Mouse (Mus musculus): ENCODE data around the gene Smtnl1. TPM values are rescaled to one million over a fixed set of nuclear protein-coding genes. Genes with fewer than 3 reads are reported as not detected.
A peak's percentile ranks its signal among the peaks of the same experiment; 100 is the strongest.

The Smtnl1 gene
- total RNA-seq, 1 experiment, result 4.9 TPM

DNA sequence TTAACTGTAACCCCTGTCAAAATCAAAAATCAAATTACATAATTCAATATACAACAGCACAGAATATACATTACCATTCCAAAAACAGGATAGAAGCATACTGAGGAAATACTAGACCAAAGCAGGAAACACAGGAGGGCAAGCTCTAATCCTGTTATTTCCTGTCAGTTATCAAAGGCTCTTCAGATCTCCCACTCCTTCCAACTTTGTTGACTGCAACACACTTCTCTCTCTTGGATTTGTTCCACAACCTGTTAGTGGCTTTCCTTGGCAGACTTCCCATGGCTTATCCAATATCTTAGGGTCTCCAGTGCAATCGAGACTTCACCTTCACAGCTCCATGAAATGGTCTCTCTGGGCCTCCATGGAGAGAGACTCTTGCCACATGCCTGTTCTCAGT is 22.8 kb upstream of the Smtnl1 start:
- no peak for TF ChIP-seq CHD2 (IDR thresholded peaks at IDR 0.05; ENCODE audit: low read depth, low read length)
- TF ChIP-seq ZNF384 (IDR thresholded peaks at IDR 0.05; ENCODE audit: low read depth, low read length), result no peak
- TF ChIP-seq MAFK (IDR thresholded peaks at IDR 0.05; ENCODE audit: insufficient read depth, low read depth, low read length), result no peak
- in situ Hi-C loops (cut with MboI; ENCODE audit: low sequenced_read_pairs in 2 of 2, unreplicated experiment in 2 of 2), result no loop called here

GRCm38 (mm10) chr2:84843654-84844053 is 21.2 kb upstream of the Smtnl1 start:
- Histone ChIP-seq H3K9ac (ENCODE audit: insufficient read depth, low read depth, low read length, poor library complexity, severe bottlenecking) (no peak overlapping the region), H3K9me3 (ENCODE audit: control insufficient read depth, insufficient read depth, low read depth, low read length) (no peaks in the 10 kb centered on the region), H3K4me3 (ENCODE audit: insufficient read depth in 1 of 2, low read depth in 1 of 2, low read length in 2 of 2, poor library complexity in 1 of 2, severe bottlenecking in 1 of 2) (no peak overlapping the region), H3K27ac (ENCODE audit: insufficient read depth, low read depth, low read length, poor library complexity, severe bottlenecking) (no peak overlapping the region), H3K36me3 (ENCODE audit: control insufficient read depth, insufficient read depth, low read length, poor library complexity, severe bottlenecking) (no peaks in the 10 kb centered on the region), H3K4me1 (ENCODE audit: control insufficient read depth in 2 of 2, insufficient read depth in 2 of 2, low read length in 2 of 2, poor library complexity in 1 of 2) (peaks cover 3 to 4% of the 10 kb centered on the region in 2 experiments; a peak in 3 of 4 replicates)
- TF ChIP-seq ZC3H11A (IDR thresholded peaks at IDR 0.05; ENCODE audit: borderline replicate concordance, low read depth, low read length), result no peak
- TF ChIP-seq ZNF384 (IDR thresholded peaks at IDR 0.05; ENCODE audit: low read depth, low read length), result no peak
- no peak for TF ChIP-seq HCFC1 (IDR thresholded peaks at IDR 0.05; ENCODE audit: borderline replicate concordance, insufficient read depth, low read length)
- TF ChIP-seq CHD2 (IDR thresholded peaks at IDR 0.05; ENCODE audit: low read depth, low read length), result no peak
- no peak for TF ChIP-seq MAFK (IDR thresholded peaks at IDR 0.05; ENCODE audit: insufficient read depth, low read depth, low read length)
- in situ Hi-C loops (cut with MboI; ENCODE audit: low sequenced_read_pairs in 2 of 2, unreplicated experiment in 2 of 2), result no loop called here
- DNase-seq (ENCODE audit: low read depth, low spot score), result no peak

More for the DNA sequence above, 22.8 kb upstream of the Smtnl1 start:
- no peak overlapping the region for H3K9ac ChIP-seq (ENCODE audit: insufficient read depth, low read depth, low read length, poor library complexity, severe bottlenecking)
- DNase-seq (ENCODE audit: low read depth, low spot score), result no peak
- no peaks in the 10 kb centered on the region; the same call in 1 of the 2 replicates for H3K36me3 ChIP-seq (ENCODE audit: control insufficient read depth, insufficient read depth, low read length, poor library complexity, severe bottlenecking)
- H3K4me3 ChIP-seq (ENCODE audit: insufficient read depth in 1 of 2, low read depth in 1 of 2, low read length in 2 of 2, poor library complexity in 1 of 2, severe bottlenecking in 1 of 2), result no peak overlapping the region
- peaks cover 0 to 4% of the 10 kb centered on the region in 2 experiments; a peak in 1 of 4 replicates for H3K4me1 ChIP-seq (ENCODE audit: control insufficient read depth in 2 of 2, insufficient read depth in 2 of 2, low read length in 2 of 2, poor library complexity in 1 of 2)
- H3K27ac ChIP-seq (ENCODE audit: insufficient read depth, low read depth, low read length, poor library complexity, severe bottlenecking), result no peak overlapping the region
- no peaks in the 10 kb centered on the region for H3K9me3 ChIP-seq (ENCODE audit: control insufficient read depth, insufficient read depth, low read depth, low read length)

GRCm38 (mm10) chr2:84841905-84842304 is 19.5 kb upstream of the Smtnl1 start:
- H3K4me1 ChIP-seq (ENCODE audit: control insufficient read depth in 2 of 2, insufficient read depth in 2 of 2, low read length in 2 of 2, poor library complexity in 1 of 2), result peaks cover 15 to 18% of the 10 kb centered on the region in 2 experiments; a peak in 3 of 4 replicates
- no peak overlapping the region for H3K27ac ChIP-seq (ENCODE audit: insufficient read depth, low read depth, low read length, poor library complexity, severe bottlenecking)

GRCm38 (mm10) chr2:84840748-84841563 is 18.5 kb upstream of the Smtnl1 start:
- DNase-seq (ENCODE audit: low read depth, low spot score), result no peak

More at GRCm38 (mm10) chr2:84841905-84842304, 19.5 kb upstream of the Smtnl1 start:
- no peak for TF ChIP-seq ZC3H11A (IDR thresholded peaks at IDR 0.05; ENCODE audit: borderline replicate concordance, low read depth, low read length)
- TF ChIP-seq CHD2 (IDR thresholded peaks at IDR 0.05; ENCODE audit: low read depth, low read length), result no peak
- no peak for TF ChIP-seq ZNF384 (IDR thresholded peaks at IDR 0.05; ENCODE audit: low read depth, low read length)
- TF ChIP-seq MAFK (IDR thresholded peaks at IDR 0.05; ENCODE audit: insufficient read depth, low read depth, low read length), result no peak
- Histone ChIP-seq H3K36me3 (ENCODE audit: control insufficient read depth, insufficient read depth, low read length, poor library complexity, severe bottlenecking) (no peaks in the 10 kb centered on the region), H3K9me3 (ENCODE audit: control insufficient read depth, insufficient read depth, low read depth, low read length) (no peaks in the 10 kb centered on the region), H3K4me3 (ENCODE audit: insufficient read depth in 1 of 2, low read depth in 1 of 2, low read length in 2 of 2, poor library complexity in 1 of 2, severe bottlenecking in 1 of 2) (no peak overlapping the region), H3K9ac (ENCODE audit: insufficient read depth, low read depth, low read length, poor library complexity, severe bottlenecking) (no peak overlapping the region)
- no peak for DNase-seq (ENCODE audit: low read depth, low spot score)
- in situ Hi-C loops (cut with MboI; ENCODE audit: low sequenced_read_pairs in 2 of 2, unreplicated experiment in 2 of 2), result no loop called here

More at GRCm38 (mm10) chr2:84840748-84841563, 18.5 kb upstream of the Smtnl1 start:
- Histone ChIP-seq H3K4me3 (ENCODE audit: insufficient read depth in 1 of 2, low read depth in 1 of 2, low read length in 2 of 2, poor library complexity in 1 of 2, severe bottlenecking in 1 of 2) (peak overlapping the region; percentile 78 to 87), H3K4me1 (ENCODE audit: control insufficient read depth in 2 of 2, insufficient read depth in 2 of 2, low read length in 2 of 2, poor library complexity in 1 of 2) (peaks cover 18 to 19% of the 10 kb centered on the region in 2 experiments; a peak in 3 of 4 replicates), H3K27ac (ENCODE audit: insufficient read depth, low read depth, low read length, poor library complexity, severe bottlenecking) (no peak overlapping the region), H3K36me3 (ENCODE audit: control insufficient read depth, insufficient read depth, low read length, poor library complexity, severe bottlenecking) (no peaks in the 10 kb centered on the region), H3K9me3 (ENCODE audit: control insufficient read depth, insufficient read depth, low read depth, low read length) (no peaks in the 10 kb centered on the region), H3K9ac (ENCODE audit: insufficient read depth, low read depth, low read length, poor library complexity, severe bottlenecking) (peak overlapping the region; percentile 81)
- TF ChIP-seq HCFC1 (IDR thresholded peaks at IDR 0.05; ENCODE audit: borderline replicate concordance, insufficient read depth, low read length) (no peak), CHD2 (IDR thresholded peaks at IDR 0.05; ENCODE audit: low read depth, low read length) (no peak), ZNF384 (IDR thresholded peaks at IDR 0.05; ENCODE audit: low read depth, low read length) (no peak), ZC3H11A (IDR thresholded peaks at IDR 0.05; ENCODE audit: borderline replicate concordance, low read depth, low read length) (no peak), MAFK (IDR thresholded peaks at IDR 0.05; ENCODE audit: insufficient read depth, low read depth, low read length) (no peak)
- in situ Hi-C loops (cut with MboI; ENCODE audit: low sequenced_read_pairs in 2 of 2, unreplicated experiment in 2 of 2), result no loop called here

All from ES-E14 (cell line).